Mouse (Mus musculus): ENCODE measurements around the gene Zscan12. TPM values are rescaled to one million over a fixed set of nuclear protein-coding genes. Genes with fewer than 3 reads are reported as not detected.
A peak's percentile ranks its signal among the peaks of the same experiment; 100 is the strongest.

Zscan12 gene
- total and polyA plus RNA-seq, 3 experiments, result 10.2 to 14.7 (median 10.6) TPM

GRCm38 (mm10) chr13:21397486-21397885, 34.9 kb downstream of the Zscan12 start:
- no peak for TF ChIP-seq USF1 (IDR thresholded peaks at IDR 0.05; ENCODE audit: low read depth, low read length)
- TF ChIP-seq ZKSCAN1 (IDR thresholded peaks at IDR 0.05; ENCODE audit: borderline replicate concordance, low read depth, low read length), result no peak
- no peak for TF ChIP-seq SIN3A (IDR thresholded peaks at IDR 0.05; ENCODE audit: low read length)
- no peak for TF ChIP-seq MEF2A (IDR thresholded peaks at IDR 0.05; ENCODE audit: borderline replicate concordance, low read depth, low read length)
- 0 out of 2 replicates have a peak, but pooled peaks have one; percentile 24 for TF ChIP-seq EP300 (IDR thresholded peaks at IDR 0.05; ENCODE audit: low read length)
- no peak for TF ChIP-seq JUN (IDR thresholded peaks at IDR 0.05; ENCODE audit: insufficient read depth, low read depth, low read length)
- TF ChIP-seq PAX5 (IDR thresholded peaks at IDR 0.05; ENCODE audit: low read length), result no peak
- Histone ChIP-seq H3K4me2 (ENCODE audit: insufficient read depth, low read depth, poor library complexity, severe bottlenecking) (no peak overlapping the region), H3K36me3 (replicated peaks in 1 of 2; ENCODE audit: control insufficient read depth in 1 of 2, insufficient read depth in 1 of 2, low read length in 1 of 2) (peaks cover 47 to 75% of the 10 kb centered on the region in 2 experiments), H3K4me3 (replicated peaks in 1 of 3; ENCODE audit: low read depth in 2 of 3, low read length in 2 of 3, poor library complexity in 1 of 3) (no peak overlapping the region), H3K79me2 (replicated peaks; ENCODE audit: control insufficient read depth, extremely low read depth, insufficient read depth, poor library complexity, severe bottlenecking) (peaks cover 18% of the 10 kb centered on the region), H3K4me1 (ENCODE audit: control insufficient read depth in 1 of 2, insufficient read depth in 2 of 2) (peaks cover 0 to 39% of the 10 kb centered on the region in 2 experiments; a peak in 2 of 4 replicates), H3K9ac (ENCODE audit: insufficient read depth, low read depth) (no peak overlapping the region), H3K9me3 (replicated peaks; ENCODE audit: low read length) (no peaks in the 10 kb centered on the region), H3K27me3 (replicated peaks) (no peaks in the 10 kb centered on the region), H3K27ac (ENCODE audit: insufficient read depth, low read depth) (no peak overlapping the region)
- in situ Hi-C loops (cut with MboI; ENCODE audit: low pct_ligation_motif_present, low pct_unique_long_range_greater_than_20kb, low sequenced_read_pairs) (loop anchor here (25.0 kb wide), 1 partner anchor 315 kb away; the partner anchor contains the start of genes Hist1h2ai, Hist1h2bl, Hist1h2bm and Hist1h3h), dilution Hi-C loops (cut with MboI; ENCODE audit: extremely low pct_ligation_motif_present, extremely low pct_unique_long_range_greater_than_20kb, low sequenced_read_pairs) (no loop called here)
- DNase-seq (ENCODE audit: extremely low read depth), result no peak

GRCm38 (mm10) chr13:21401166-21401565, 38.5 kb downstream of the Zscan12 start:
- no peak for DNase-seq (ENCODE audit: extremely low read depth)
- peak overlapping the region; percentile 96; the same call in 1 of the 2 replicates for H3K9ac ChIP-seq (ENCODE audit: insufficient read depth, low read depth)
- peak overlapping the region; percentile 86 for H3K4me2 ChIP-seq (ENCODE audit: insufficient read depth, low read depth, poor library complexity, severe bottlenecking)
- peaks cover 18% of the 10 kb centered on the region for H3K79me2 ChIP-seq (replicated peaks; ENCODE audit: control insufficient read depth, extremely low read depth, insufficient read depth, poor library complexity, severe bottlenecking)
- no peak overlapping the region for H3K27ac ChIP-seq (ENCODE audit: insufficient read depth, low read depth)
- dilution Hi-C loops (cut with MboI; ENCODE audit: extremely low pct_ligation_motif_present, extremely low pct_unique_long_range_greater_than_20kb, low sequenced_read_pairs) (no loop called here), in situ Hi-C loops (cut with MboI; ENCODE audit: low pct_ligation_motif_present, low pct_unique_long_range_greater_than_20kb, low sequenced_read_pairs) (loop anchor here (10.0 to 25.0 kb wide), 2 partner anchors 54 to 611 kb away; partner anchors contain the start of genes Prss16 and Zscan26)
- peak overlapping the region; percentile 69 to 76 (median 75) for H3K4me3 ChIP-seq (replicated peaks in 1 of 3; ENCODE audit: low read depth in 2 of 3, low read length in 2 of 3, poor library complexity in 1 of 3)
- H3K9me3 ChIP-seq (replicated peaks; ENCODE audit: low read length), result no peaks in the 10 kb centered on the region
- H3K27me3 ChIP-seq (replicated peaks), result no peaks in the 10 kb centered on the region
- TF ChIP-seq IRF4 (IDR thresholded peaks at IDR 0.05; ENCODE audit: low read depth, low read length) (no peak), CTCF (conservative IDR thresholded peaks at IDR 0.05 in 1 of 2, IDR thresholded peaks at IDR 0.05 in 1 of 2; ENCODE audit: low read depth in 2 of 2, low read length in 2 of 2) (no peak), MAFK (IDR thresholded peaks at IDR 0.05; ENCODE audit: insufficient replicate concordance, low read length) (no peak), UBTF (IDR thresholded peaks at IDR 0.05; ENCODE audit: low read depth, low read length) (no peak), RAD21 (IDR thresholded peaks at IDR 0.05; ENCODE audit: low read depth, low read length) (no peak), MXI1 (IDR thresholded peaks at IDR 0.05; ENCODE audit: low read depth, low read length) (no peak), NRF1 (IDR thresholded peaks at IDR 0.05; ENCODE audit: low read depth, low read length) (no peak), KAT2A (IDR thresholded peaks at IDR 0.05; ENCODE audit: insufficient replicate concordance, low read length) (no peak)
- peaks cover 26 to 42% of the 10 kb centered on the region in 2 experiments for H3K36me3 ChIP-seq (replicated peaks in 1 of 2; ENCODE audit: control insufficient read depth in 1 of 2, insufficient read depth in 1 of 2, low read length in 1 of 2)
- H3K4me1 ChIP-seq (ENCODE audit: control insufficient read depth in 1 of 2, insufficient read depth in 2 of 2), result peaks cover 0 to 42% of the 10 kb centered on the region in 2 experiments; a peak in 2 of 4 replicates
